Mouse (Mus musculus): ENCODE measurements around the gene Lrrc45.

DNA sequence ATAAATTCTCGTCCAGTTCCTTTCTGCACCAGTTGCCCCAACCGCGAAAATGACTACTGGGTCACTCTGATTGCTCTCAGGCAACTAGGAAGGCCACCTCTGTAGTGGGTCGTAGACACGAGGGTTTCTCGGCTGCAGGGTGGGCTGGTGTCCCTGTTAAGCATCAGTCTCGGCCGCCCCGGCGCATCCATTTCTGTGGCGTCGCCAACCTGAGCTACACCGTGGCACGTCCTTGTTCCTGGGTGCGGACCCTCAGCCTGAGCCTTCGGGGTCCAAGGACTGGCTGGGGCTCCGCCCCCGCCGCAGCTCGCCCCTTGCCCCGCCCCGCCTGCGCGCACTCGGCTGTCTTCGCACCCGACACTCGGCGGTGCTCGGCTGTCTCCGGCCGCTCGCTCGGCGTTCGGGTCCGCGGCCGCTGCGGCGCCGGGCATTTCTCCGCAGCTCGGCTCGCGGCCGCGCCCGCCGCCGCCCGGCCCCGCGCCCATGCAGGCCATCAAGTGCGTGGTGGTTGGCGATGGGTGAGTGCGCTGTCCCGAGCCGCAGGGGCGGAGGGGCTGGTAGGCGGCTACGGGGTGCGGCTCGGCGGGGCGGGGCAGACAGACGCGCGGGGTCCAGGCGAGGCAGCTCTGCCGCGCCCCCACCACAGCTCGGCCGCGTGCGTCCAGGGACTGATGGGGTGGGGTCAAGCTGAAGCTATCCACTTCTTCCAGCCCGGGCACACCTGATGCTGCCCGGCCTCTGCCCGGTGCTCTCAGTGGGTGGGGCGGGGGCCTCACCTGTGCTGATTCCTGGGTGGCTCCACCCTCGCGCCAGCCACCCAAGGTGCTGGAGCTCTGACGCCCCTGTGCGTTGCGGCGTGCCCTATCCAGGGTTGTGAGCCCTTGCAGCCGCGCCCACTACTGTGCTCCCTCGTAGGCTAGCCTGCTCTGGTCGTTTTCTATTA lies 7.7 kb downstream of the Lrrc45 start, which contains the start of gene Rac3:
- no peak for TF ChIP-seq POLR2A (IDR thresholded peaks at IDR 0.05; ENCODE audit: insufficient read length, low read depth)
- no peak for TF ChIP-seq MYOD1 (IDR thresholded peaks at IDR 0.05; ENCODE audit: control insufficient read depth in 1 of 3, insufficient read length in 2 of 3, low read depth in 2 of 3)
- TF ChIP-seq POLR2AphosphoS2 (IDR thresholded peaks at IDR 0.05; ENCODE audit: insufficient read length, low read depth), result peak; percentile 33
- no peak for TF ChIP-seq MYOG (IDR thresholded peaks at IDR 0.05; ENCODE audit: control insufficient read depth in 1 of 3, insufficient read depth in 1 of 3, insufficient read length in 2 of 3, low read depth in 2 of 3)
- TF ChIP-seq TCF12 (IDR thresholded peaks at IDR 0.05; ENCODE audit: insufficient read depth, poor library complexity, severe bottlenecking), result no peak
- no peak for TF ChIP-seq MAX (IDR thresholded peaks at IDR 0.05; ENCODE audit: low read depth)
- TF ChIP-seq E2F4 (IDR thresholded peaks at IDR 0.05; ENCODE audit: insufficient read depth), result no peak
- TF ChIP-seq USF1 (IDR thresholded peaks at IDR 0.05; ENCODE audit: low read depth), result no peak
- TF ChIP-seq SRF (IDR thresholded peaks at IDR 0.05; ENCODE audit: control insufficient read depth, insufficient read length, low read depth), result no peak
- TF ChIP-seq CEBPB (IDR thresholded peaks at IDR 0.05; ENCODE audit: insufficient read depth, poor library complexity, severe bottlenecking), result no peak
- no peak for TF ChIP-seq TCF3 (IDR thresholded peaks at IDR 0.05; ENCODE audit: insufficient read length, low read depth)
- no peak for TF ChIP-seq REST (IDR thresholded peaks at IDR 0.05; ENCODE audit: insufficient read depth, insufficient read length)
